Mouse (Mus musculus) intestine, embryonic 15.5 days (tissue): ENCODE results near the gene Btn1a1. TPM values are rescaled to one million over a fixed set of nuclear protein-coding genes. Genes with fewer than 3 reads are reported as not detected.
A peak's percentile ranks its signal among the peaks of the same experiment; 100 is the strongest.

ENCODE experiments used
- ATAC-seq: fragments of 200-750 bp; cut with Nextera tagmentation; 2 replicates; pipeline ENCODE4 v1.8.0; 2017; ENCODE audit warnings: moderate TSS enrichment, moderate library complexity
- H3K27ac ChIP-seq: fragments of 300-500 bp; sonication (generic); 2 replicates; pipeline ENCODE4 v1.5.1; 2015; ENCODE audit warnings: mild to moderate bottlenecking, inconsistent platforms
- H3K27me3 ChIP-seq: fragments of 300-500 bp; sonication (generic); replicated peaks from 2 replicates; pipeline ENCODE4 v1.6.1; 2015; ENCODE audit warnings: inconsistent platforms
- H3K36me3 ChIP-seq: fragments of 300-500 bp; sonication (generic); 2 replicates; pipeline ENCODE4 v1.6.1; 2015; ENCODE audit warnings: inconsistent platforms
- H3K4me1 ChIP-seq: fragments of 300-500 bp; sonication (generic); replicated peaks from 2 replicates; pipeline ENCODE4 v1.6.1; 2015; ENCODE audit warnings: inconsistent platforms
- H3K4me2 ChIP-seq: fragments of 300-500 bp; sonication (generic); replicated peaks from 2 replicates; pipeline ENCODE4 v1.6.1; 2015; ENCODE audit warnings: mild to moderate bottlenecking, inconsistent platforms
- H3K4me3 ChIP-seq: fragments of 300-500 bp; sonication (generic); replicated peaks from 2 replicates; pipeline ENCODE4 v1.5.1; 2015; ENCODE audit warnings: inconsistent platforms
- H3K9ac ChIP-seq: fragments of 300-500 bp; sonication (generic); 2 replicates; pipeline ENCODE4 v1.6.1; 2015; ENCODE audit warnings: inconsistent platforms
- H3K9me3 ChIP-seq: fragments of 300-500 bp; sonication (generic); 2 replicates; pipeline ENCODE4 v1.6.1; 2016; ENCODE audit warnings: inconsistent platforms
- WGBS: fragments of 180-500 bp; shearing (Covaris S2); methylation state at CpG from one replicate; pipeline ENCODE4 v1.1.7; 2015; 5-methylcytosine and 5-hydroxymethylcytosine counted together
- polyA plus RNA-seq: library from polyadenylated mRNA; unstranded; fragments of >200 nt; fragmentation: Nextera tagmentation; extraction: Ambion mirVana; gene quantifications from 2 replicates; pipeline ENCODE4 v1.2.1, GENCODE M21; 2015

Btn1a1 gene
- polyA plus RNA-seq: 0.08 and 0.11 TPM in 2 replicates

DNA sequence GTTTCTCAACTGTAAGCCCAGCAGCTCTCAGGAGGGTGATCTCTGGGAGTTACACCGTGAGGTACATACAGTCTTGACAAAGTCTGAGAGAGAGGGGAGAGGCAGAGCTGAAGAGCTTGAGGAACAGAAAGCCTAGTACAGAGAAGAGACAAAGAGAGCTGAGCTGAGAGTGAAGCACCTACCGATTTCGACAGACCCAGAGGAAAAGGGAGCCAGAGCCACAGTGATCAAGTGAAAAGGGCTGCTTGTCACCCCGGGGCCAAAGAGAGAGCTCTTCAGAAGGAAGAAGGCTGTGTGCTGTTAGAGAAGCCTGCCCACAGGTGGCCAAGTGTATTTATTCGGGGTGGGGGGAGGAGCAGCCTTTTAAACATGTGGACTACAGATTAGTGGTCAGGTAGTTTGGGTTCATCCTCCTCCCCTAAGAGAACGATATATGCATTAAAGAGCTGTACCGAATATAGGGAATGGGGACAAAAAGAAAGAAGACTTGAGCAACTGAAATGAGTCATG lies at the start of gene Btn1a1:
Btn1a1 (minus strand) TSS at position 302 of the 510 bp plus-strand sequence.
- H3K9me3 ChIP-seq: no peaks in the 10 kb centered on the region
- H3K27me3 ChIP-seq: no peaks in the 10 kb centered on the region
- H3K36me3 ChIP-seq: no peaks in the 10 kb centered on the region
- peak within 1 kb of the TSS; percentile 45 for H3K9ac ChIP-seq
- H3K27ac ChIP-seq: no peak within 1 kb of the TSS
- WGBS: 5% methylated on average over 7 of the region's 7 CpGs
- peak within 1 kb of the TSS; percentile 52 for H3K4me3 ChIP-seq
- H3K4me2 ChIP-seq: peak within 1 kb of the TSS; percentile 90
- ATAC-seq: 0 out of 2 replicates have a peak, but pooled peaks have one; percentile 24
- H3K4me1 ChIP-seq: peaks cover 12% of the 10 kb centered on the region; the same call in 1 of the 2 replicates

DNA sequence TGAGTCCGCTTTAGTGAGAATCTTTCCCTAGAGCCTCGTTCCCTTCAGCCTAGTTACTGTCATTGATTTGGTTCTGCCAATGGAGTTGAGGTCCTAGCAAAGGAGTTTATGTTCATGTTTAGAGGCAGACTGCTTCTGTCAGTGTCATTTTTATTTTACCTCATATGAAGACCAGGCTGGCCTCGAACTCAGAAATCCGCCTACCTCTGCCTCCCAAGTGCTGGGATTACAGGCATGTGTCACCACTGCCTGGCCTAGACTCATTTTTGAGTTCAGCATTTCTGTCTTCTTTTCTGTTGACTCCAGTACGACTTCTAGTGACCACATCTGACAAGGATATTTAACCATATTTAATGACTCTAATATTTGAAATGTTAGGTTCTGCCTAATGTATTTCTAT lies 49.6 kb upstream of the Btn1a1 start:
- Histone ChIP-seq H3K4me3 (no peak overlapping the region), H3K36me3 (no peaks in the 10 kb centered on the region), H3K4me2 (no peak overlapping the region), H3K9ac (no peak overlapping the region), H3K27me3 (no peaks in the 10 kb centered on the region), H3K4me1 (peaks cover 6% of the 10 kb centered on the region; the same call in 1 of the 2 replicates), H3K27ac (no peak overlapping the region), H3K9me3 (no peaks in the 10 kb centered on the region)
- 82% methylated on average over 5 of the region's 5 CpGs for WGBS
- no peak for ATAC-seq

DNA sequence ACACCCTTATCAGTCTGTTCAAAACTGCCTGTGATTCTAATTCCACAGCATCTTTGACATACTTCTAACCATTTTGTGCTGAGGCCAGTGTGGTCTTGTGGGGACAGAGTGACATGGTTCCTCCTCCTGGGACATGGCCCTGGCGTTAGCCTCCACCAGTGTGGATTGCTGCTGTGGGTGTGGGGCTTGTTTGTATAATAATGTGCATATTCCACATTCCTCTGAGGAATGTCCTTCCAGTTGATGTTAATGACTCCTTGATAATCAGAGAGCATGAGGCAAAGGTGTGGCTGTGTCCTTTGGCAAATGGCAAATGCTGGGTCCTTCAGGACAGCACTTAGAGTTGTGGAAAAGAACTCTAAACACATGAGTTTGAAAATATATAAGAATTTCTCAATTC lies 47.8 kb upstream of the Btn1a1 start:
- H3K4me2 ChIP-seq: no peak overlapping the region
- H3K9me3 ChIP-seq: no peaks in the 10 kb centered on the region
- no peak overlapping the region for H3K9ac ChIP-seq
- H3K4me1 ChIP-seq: peaks cover 9% of the 10 kb centered on the region; the same call in 1 of the 2 replicates
- H3K36me3 ChIP-seq: no peaks in the 10 kb centered on the region
- no peak for ATAC-seq
- H3K4me3 ChIP-seq: no peak overlapping the region
- WGBS: 79% methylated on average over 1 of the region's 1 CpGs
- no peaks in the 10 kb centered on the region for H3K27me3 ChIP-seq
- no peak overlapping the region for H3K27ac ChIP-seq

DNA sequence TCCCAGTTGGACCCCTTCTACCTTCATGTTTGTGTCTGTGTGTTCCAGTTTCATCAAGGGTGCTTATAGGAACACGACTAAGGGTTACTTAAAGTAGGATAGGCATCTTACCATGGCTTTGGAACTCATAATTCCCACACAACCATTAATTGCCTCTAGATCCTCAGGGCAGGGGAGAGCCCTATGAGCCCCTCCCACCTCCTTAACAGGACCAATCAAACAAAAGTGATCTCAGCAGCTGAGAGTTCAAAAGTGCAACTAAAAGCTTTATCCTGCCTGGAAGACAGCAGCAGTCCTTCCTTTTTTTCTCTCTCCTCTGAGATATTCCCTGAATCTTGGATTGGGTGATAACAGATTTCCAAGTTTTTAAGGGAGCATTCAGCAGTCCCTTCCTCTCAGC lies 44.4 kb upstream of the Btn1a1 start:
- Histone ChIP-seq H3K4me1 (peaks cover 10% of the 10 kb centered on the region), H3K27ac (no peak overlapping the region), H3K4me3 (no peak overlapping the region), H3K9ac (no peak overlapping the region), H3K27me3 (no peaks in the 10 kb centered on the region), H3K36me3 (no peaks in the 10 kb centered on the region), H3K4me2 (no peak overlapping the region), H3K9me3 (no peaks in the 10 kb centered on the region)
- peak; percentile 77 for ATAC-seq
- 23% methylated on average over 1 of the region's 1 CpGs for WGBS

DNA sequence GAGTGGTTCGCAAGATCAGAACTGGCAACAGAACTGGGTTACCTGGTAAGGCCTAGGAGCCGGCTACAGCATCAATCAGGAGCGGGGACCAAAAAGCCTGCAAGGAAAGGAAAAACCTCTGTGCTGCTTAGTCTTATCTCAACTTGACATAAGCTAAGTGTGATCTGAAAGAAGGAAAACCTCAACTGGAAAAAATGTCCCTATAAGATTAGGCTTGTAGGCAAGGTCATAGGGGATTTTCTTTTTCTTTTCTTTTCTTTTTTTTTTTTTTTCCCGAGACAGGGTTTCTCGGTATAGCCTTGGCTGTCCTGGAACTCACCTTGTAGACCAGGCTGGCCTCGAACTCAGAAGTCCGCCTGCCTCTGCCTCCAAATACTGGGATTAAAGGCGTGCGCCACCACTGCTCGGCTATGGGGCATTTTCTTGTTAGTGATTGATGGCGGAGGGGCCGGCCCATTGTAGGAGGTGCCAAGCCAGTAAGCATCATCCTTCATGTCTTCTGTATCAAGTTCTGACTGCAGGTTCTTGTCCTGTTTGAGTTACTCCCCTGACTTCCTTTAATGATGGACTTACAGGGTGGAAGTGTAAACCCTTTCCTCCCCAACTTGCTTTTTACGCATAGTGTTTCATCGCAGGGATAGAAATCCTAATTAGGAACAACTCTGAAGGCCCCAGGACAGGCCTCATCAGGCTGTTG lies 41.3 kb upstream of the Btn1a1 start:
- Histone ChIP-seq H3K4me3 (no peak overlapping the region), H3K27me3 (no peaks in the 10 kb centered on the region), H3K36me3 (no peaks in the 10 kb centered on the region), H3K4me1 (peaks cover 10% of the 10 kb centered on the region), H3K27ac (no peak overlapping the region), H3K9me3 (no peaks in the 10 kb centered on the region), H3K9ac (no peak overlapping the region), H3K4me2 (peak overlapping the region; percentile 39)
- no peak for ATAC-seq
- whole genome bisulfite sequencing: 45% methylated on average over 14 of the region's 14 CpGs

DNA sequence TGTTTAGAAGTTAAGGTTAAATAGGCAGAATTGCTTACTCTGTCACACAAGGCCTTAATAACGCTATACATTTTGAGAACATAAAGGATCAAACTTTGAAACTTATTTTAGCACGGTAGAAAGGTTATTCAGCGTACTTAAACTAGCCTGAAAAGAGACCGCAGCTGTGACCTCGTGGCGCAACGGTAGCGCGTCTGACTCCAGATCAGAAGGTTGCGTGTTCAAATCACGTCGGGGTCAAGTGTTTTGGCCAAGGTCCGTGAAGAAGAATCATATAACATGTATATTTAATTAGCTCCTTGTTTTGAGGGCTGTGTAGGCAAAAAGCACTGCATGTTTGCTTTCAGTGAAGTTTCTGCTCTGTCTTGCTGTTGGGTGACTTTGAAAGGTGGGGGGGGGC lies 40.6 kb upstream of the Btn1a1 start:
- no peaks in the 10 kb centered on the region for H3K9me3 ChIP-seq
- WGBS: 18% methylated on average over 13 of the region's 13 CpGs
- H3K4me3 ChIP-seq: peak overlapping the region; percentile 26; the same call in 1 of the 2 replicates

DNA sequence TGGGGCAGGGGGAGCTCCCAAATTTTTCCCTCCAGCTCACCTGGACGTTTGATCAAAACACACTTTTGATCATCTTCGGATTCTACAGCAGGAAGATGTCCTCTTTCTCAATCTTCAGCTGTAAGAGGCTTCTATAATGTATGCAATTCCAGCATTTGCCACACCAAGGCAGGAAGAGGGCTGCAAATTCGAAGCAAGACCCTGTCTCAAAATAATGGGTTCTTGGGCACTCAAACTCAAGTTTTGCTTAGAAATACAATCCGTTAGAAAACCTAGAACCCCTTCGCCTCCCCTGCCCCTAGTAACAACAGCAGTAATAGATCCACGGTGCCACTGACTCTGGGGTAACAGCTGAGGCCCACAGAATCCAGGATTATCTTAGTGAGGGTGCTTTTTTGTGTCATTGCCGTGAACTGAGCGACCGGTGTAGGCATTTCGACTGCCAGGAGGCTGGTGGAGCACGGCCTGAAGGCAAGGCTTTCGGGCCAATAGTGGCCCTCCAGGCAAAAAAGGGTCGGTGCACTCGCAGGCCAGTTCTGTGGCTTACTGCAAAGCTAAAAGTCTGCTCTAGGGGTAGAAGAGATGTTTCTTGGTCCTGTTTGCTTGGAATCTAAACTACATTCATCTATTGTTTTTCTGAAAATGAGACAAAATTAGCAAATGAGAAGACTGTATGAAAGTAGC lies 40.1 kb upstream of the Btn1a1 start:
- no peak for ATAC-seq

More for the DNA sequence above, 40.6 kb upstream of the Btn1a1 start:
- peak; percentile 24; the same call in 1 of the 2 replicates for ATAC-seq
- Histone ChIP-seq H3K9ac (no peak overlapping the region), H3K4me1 (peaks cover 10% of the 10 kb centered on the region), H3K36me3 (no peaks in the 10 kb centered on the region), H3K27me3 (no peaks in the 10 kb centered on the region), H3K27ac (no peak overlapping the region), H3K4me2 (peak overlapping the region; percentile 57)

DNA sequence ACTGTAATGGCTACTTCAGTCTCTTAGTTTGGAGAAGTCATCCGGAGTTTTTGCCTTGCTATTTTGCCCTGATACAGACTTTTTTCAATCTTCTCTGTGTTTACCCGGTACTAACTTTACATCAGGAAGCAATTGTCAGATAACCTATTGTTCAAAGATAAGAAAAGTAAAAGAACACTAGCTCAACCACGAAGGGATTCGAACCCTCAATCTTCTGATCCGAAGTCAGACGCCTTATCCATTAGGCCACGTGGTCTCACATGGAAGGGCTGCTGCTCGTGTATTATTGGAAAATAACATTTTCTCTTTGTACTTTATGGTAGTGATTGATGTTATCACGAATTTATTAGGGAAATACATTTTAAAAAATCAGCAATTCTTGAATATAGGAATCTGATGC lies 38.1 kb upstream of the Btn1a1 start:
- H3K9me3 ChIP-seq: no peaks in the 10 kb centered on the region
- WGBS: 6% methylated on average over 9 of the region's 9 CpGs
- ATAC-seq: no peak; the same call in 1 of the 2 replicates
- H3K9ac ChIP-seq: no peak overlapping the region
- H3K27ac ChIP-seq: no peak overlapping the region
- H3K4me2 ChIP-seq: 0 out of 2 replicates have a peak overlapping the region, but pooled peaks have one; percentile 17
- no peaks in the 10 kb centered on the region for H3K27me3 ChIP-seq
- no peaks in the 10 kb centered on the region for H3K36me3 ChIP-seq
- H3K4me1 ChIP-seq: peaks cover 4% of the 10 kb centered on the region; the same call in 1 of the 2 replicates
- no peak overlapping the region for H3K4me3 ChIP-seq

More for the DNA sequence above, 40.1 kb upstream of the Btn1a1 start:
- Histone ChIP-seq H3K9me3 (no peaks in the 10 kb centered on the region), H3K36me3 (no peaks in the 10 kb centered on the region), H3K27ac (no peak overlapping the region), H3K9ac (peak overlapping the region; percentile 34), H3K27me3 (no peaks in the 10 kb centered on the region), H3K4me1 (peaks cover 10% of the 10 kb centered on the region), H3K4me3 (peak overlapping the region; percentile 26), H3K4me2 (peak overlapping the region; percentile 57)
- WGBS: 20% methylated on average over 14 of the region's 14 CpGs

DNA sequence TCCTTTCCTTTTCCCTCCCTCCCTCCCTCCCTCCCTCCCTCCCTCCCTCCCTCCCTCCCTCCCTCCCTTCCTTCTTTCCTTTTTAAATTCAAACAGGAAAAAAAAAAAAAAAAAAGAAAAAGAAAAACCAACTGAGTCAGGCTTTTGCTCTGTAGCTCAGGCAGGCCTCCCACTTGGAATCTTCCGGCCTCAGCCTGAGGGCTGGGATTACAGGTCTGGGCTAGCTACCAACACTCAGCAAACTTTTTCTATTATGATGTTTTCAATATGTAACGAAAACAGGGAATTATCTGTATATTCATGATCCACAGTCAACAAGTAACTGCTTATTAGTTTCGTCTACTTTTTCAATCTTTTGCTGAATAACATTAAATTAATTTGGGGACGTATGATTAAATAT lies 37.2 kb upstream of the Btn1a1 start:
- WGBS: 64% methylated on average over 4 of the region's 4 CpGs
- Histone ChIP-seq H3K4me1 (peaks cover 4% of the 10 kb centered on the region; the same call in 1 of the 2 replicates), H3K27ac (no peak overlapping the region), H3K36me3 (no peaks in the 10 kb centered on the region), H3K27me3 (no peaks in the 10 kb centered on the region), H3K4me2 (no peak overlapping the region), H3K9ac (no peak overlapping the region), H3K9me3 (no peaks in the 10 kb centered on the region), H3K4me3 (no peak overlapping the region)
- ATAC-seq: no peak

DNA sequence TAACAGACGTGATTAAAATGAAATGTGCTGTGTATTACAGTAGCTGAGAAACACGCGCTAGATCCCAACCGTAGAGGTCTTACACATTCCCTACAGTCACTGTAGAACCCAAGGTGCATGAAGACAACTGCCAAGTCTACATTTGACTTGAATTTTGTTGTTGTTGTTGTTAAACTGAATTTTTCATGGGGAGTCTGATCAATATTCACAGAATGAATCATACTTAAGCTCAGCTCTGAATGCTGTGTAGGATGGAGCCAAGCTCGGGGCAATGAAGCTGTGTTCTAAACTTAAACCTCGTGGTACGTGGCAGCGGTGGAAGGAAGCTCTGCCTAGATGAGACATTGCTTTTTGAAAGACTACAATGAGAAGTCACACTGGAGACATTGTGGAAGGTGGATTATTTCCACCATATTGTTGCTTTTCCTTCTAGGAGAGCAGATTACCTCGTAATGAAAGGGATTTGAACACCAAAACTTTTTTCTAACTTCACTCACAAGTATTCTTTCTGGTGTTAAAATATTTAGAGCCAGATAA lies 36.4 kb upstream of the Btn1a1 start:
- Histone ChIP-seq H3K4me3 (no peak overlapping the region), H3K4me2 (peak overlapping the region; percentile 39; the same call in 1 of the 2 replicates), H3K36me3 (no peaks in the 10 kb centered on the region), H3K27ac (no peak overlapping the region), H3K9me3 (no peaks in the 10 kb centered on the region), H3K4me1 (peaks cover 4% of the 10 kb centered on the region; the same call in 1 of the 2 replicates), H3K27me3 (no peaks in the 10 kb centered on the region), H3K9ac (no peak overlapping the region)
- 38% methylated on average over 9 of the region's 9 CpGs for WGBS
- no peak for ATAC-seq

DNA sequence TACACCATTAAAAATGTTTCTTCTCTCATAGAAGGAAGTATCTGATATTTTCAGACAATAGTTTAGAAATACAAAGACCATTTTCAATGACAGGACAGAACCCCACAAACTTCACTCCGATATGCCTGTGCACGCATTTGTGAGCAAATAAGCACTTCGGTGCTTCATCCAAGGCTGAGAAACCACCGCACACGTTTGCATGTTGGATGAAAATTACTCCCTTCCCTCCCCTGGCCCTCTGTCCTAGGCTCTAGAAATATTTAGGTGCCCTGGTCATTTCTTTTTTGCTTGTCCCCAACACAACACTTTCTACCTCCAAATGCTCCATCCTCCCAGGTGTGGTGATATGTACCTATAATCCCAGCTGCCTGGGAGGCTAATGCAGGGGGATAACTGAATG lies 35.8 kb upstream of the Btn1a1 start:
- Histone ChIP-seq H3K9ac (no peak overlapping the region), H3K9me3 (no peaks in the 10 kb centered on the region), H3K4me2 (peak overlapping the region; percentile 39), H3K27me3 (no peaks in the 10 kb centered on the region), H3K4me3 (no peak overlapping the region), H3K4me1 (peaks cover 1% of the 10 kb centered on the region; the same call in 1 of the 2 replicates), H3K36me3 (no peaks in the 10 kb centered on the region), H3K27ac (no peak overlapping the region)
- no peak for ATAC-seq
- 32% methylated on average over 5 of the region's 5 CpGs for WGBS
